Mouse (Mus musculus) frontal cortex, postnatal 10 days (tissue): Measurements from ENCODE around the gene Jsrp1.
"Not testable (repeated sequence)": the region's sequence is repeated elsewhere in the genome, so short reads cannot be mapped to it uniquely, and the experiment has no call there.

Source experiments
- DNase-seq, 2 experiments: peaks; one replicate each; pipeline ENCODE4 v3.0.0; 2022; ENCODE audit warnings: low spot score in 2 of 2, mixed read lengths in 1 of 2

The Jsrp1 gene

GRCm38 (mm10) chr10:80832818-80833217 lies 19.5 kb upstream of the Jsrp1 start:
- no peak for DNase-seq

- DNase-seq, result no peak
Measured at GRCm38 (mm10) chr10:80831136-80831535, 17.8 kb upstream of the Jsrp1 start.

GRCm38 (mm10) chr10:80829359-80830278 lies 16.3 kb upstream of the Jsrp1 start:
- no peak for DNase-seq

- not testable (repeated sequence) for DNase-seq
Measured at GRCm38 (mm10) chr10:80828587-80828986, 15.3 kb upstream of the Jsrp1 start.

GRCm38 (mm10) chr10:80827870-80828420 lies 14.6 kb upstream of the Jsrp1 start:
- DNase-seq, result no peak

- no peak for DNase-seq
Measured at GRCm38 (mm10) chr10:80827063-80827869, 14.0 kb upstream of the Jsrp1 start.

GRCm38 (mm10) chr10:80826151-80827062 lies 13.1 kb upstream of the Jsrp1 start, which contains the start of gene Oaz1:
TSS of gene Oaz1 (plus strand) at chr10:80826656.
- peak; percentile 99 to 100 for DNase-seq

- DNase-seq, result no peak
Measured at GRCm38 (mm10) chr10:80824827-80825226, 11.5 kb upstream of the Jsrp1 start.

GRCm38 (mm10) chr10:80823847-80824643 lies 10.7 kb upstream of the Jsrp1 start:
- no peak for DNase-seq

GRCm38 (mm10) chr10:80823316-80823715 lies 10.0 kb upstream of the Jsrp1 start:
- DNase-seq, result no peak

GRCm38 (mm10) chr10:80822528-80822927 lies 9.2 kb upstream of the Jsrp1 start:
- DNase-seq, result no peak

GRCm38 (mm10) chr10:80821991-80822390 lies 8.7 kb upstream of the Jsrp1 start:
- DNase-seq, result no peak

- no peak for DNase-seq
Measured at GRCm38 (mm10) chr10:80819406-80819805, 6.1 kb upstream of the Jsrp1 start.

- DNase-seq, result no peak
Measured at GRCm38 (mm10) chr10:80818599-80819281, 5.4 kb upstream of the Jsrp1 start.

GRCm38 (mm10) chr10:80817955-80818354 lies 4.7 kb upstream of the Jsrp1 start:
- not testable (repeated sequence) for DNase-seq

- DNase-seq, result no peak
Measured at GRCm38 (mm10) chr10:80817164-80817563, 3.9 kb upstream of the Jsrp1 start.

GRCm38 (mm10) chr10:80816303-80816702 lies 3.0 kb upstream of the Jsrp1 start:
- not testable (repeated sequence) for DNase-seq

- no peak for DNase-seq
Measured at GRCm38 (mm10) chr10:80814800-80815199, 1.5 kb upstream of the Jsrp1 start.

- no peak for DNase-seq
Measured at GRCm38 (mm10) chr10:80812391-80813041, 782 bp downstream of the Jsrp1 start.
